Mouse (Mus musculus) thymus, postnatal 0 days (tissue): ENCODE data around the gene Gm30083. TPM values are rescaled to one million over a fixed set of nuclear protein-coding genes. Genes with fewer than 3 reads are reported as not detected.

Experiments
- DNase-seq: peaks from one replicate; pipeline ENCODE4 v3.0.0-alpha.2; 2015; ENCODE audit warnings: low spot score
- polyA plus RNA-seq: library from polyadenylated mRNA; unstranded; fragments of >200 nt; fragmentation: Nextera tagmentation; extraction: Ambion mirVana; gene quantifications from 2 replicates; pipeline ENCODE4 v1.2.1, GENCODE M21; 2015

Gm30083 gene
- not detected in 2 replicates for polyA plus RNA-seq

DNA sequence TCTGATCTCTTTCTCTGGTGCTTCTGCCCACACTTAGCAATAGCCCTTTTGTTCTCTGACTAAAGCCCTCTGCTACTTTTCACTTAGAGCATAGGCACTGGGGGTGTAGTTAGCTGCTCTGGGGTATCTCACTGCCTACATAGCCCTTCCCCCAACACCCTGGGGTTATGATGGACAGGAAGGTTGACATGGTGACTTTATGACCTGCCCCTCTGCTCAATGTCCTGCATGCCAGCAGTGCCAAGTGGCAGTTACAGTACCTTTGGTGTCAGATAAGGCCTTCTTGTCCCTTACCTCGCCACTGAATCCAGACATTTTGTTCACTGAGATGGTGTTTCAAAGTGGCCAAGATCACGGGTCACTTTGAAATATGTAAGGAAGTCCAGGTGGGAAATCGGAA, at the start of gene Gm30083:
Gm30083 (minus strand) TSS at position 120 of the 400 bp plus-strand sequence.
- no peak for DNase-seq

DNA sequence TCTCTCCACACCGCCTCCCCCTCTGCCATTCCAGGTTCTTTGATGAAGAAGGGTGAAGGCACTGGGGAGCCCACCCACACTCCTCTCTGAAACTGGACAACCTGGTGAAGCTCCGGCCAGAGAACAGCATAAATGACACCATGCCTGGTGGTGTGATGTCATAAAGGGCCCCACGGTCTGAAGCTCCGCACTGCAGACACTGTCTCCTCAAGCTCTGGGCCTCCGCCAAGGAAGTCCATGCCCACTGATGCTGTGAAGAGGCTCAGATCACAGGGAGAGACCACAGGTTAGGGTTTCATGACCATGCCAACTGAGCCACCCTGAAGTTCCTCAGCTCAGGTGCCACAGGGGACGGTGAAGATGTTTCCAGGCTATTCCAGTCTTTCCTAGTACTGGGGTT, 37.5 kb upstream of the Gm30083 start, which contains the start of gene Antxrl:
Antxrl (plus strand) TSS at position 192 of the 400 bp plus-strand sequence.
- no peak for DNase-seq

- DNase-seq = no peak
These were observed 35.3 kb upstream of the Gm30083 start for GRCm38 (mm10) chr14:34050101-34050779.

DNA sequence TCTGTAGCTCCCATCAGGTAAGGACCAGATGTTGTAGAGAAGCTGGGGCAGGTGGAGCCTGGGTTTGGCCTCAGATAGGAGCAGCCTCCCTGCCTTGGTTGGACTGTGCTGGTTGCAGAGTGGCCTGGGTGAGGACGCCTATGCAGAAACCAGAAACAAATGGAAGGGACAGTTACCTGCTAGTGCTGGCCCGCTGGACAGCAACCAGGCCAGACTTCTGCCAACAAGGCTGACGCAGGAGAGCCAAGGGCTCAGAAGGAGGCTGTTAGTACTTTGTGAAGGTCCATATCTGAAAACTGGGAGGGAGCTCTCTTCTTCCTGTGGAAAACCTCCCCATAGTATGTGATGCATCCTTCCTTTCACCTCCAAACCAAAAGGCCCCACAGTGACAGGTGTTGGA, 28.4 kb upstream of the Gm30083 start:
- DNase-seq = no peak

DNA sequence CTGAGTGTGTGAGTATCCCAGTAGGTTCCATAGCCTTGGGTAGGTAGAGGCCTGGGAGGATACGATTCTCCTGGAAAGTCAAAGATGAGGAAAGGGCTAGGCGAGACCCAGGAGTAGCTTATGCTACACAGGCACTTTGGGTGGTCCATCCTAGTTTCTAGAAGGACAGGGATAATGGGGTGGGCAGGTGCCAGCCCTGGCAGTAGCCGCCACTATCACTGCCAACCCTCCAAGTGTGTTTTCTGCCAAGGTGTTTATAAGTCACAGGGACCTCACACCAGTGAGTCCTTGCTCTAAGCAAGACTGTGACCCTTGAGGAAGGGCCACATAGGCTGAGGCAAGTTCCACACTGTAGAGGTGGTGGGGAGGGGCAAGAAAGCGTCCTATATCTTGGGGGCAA, 26.3 kb upstream of the Gm30083 start:
- no peak for DNase-seq

- no peak for DNase-seq
These were observed 19.0 kb upstream of the Gm30083 start for GRCm38 (mm10) chr14:34033841-34034610.

GRCm38 (mm10) chr14:34026710-34027109, 11.7 kb upstream of the Gm30083 start:
- no peak for DNase-seq

GRCm38 (mm10) chr14:34016938-34017337, 2.0 kb upstream of the Gm30083 start:
- DNase-seq = no peak

GRCm38 (mm10) chr14:34016381-34016780, 1.4 kb upstream of the Gm30083 start, which contains the start of gene Gm5460:
Gene Gm5460, plus strand, starts transcription at chr14:34016758.
- DNase-seq = no peak

DNA sequence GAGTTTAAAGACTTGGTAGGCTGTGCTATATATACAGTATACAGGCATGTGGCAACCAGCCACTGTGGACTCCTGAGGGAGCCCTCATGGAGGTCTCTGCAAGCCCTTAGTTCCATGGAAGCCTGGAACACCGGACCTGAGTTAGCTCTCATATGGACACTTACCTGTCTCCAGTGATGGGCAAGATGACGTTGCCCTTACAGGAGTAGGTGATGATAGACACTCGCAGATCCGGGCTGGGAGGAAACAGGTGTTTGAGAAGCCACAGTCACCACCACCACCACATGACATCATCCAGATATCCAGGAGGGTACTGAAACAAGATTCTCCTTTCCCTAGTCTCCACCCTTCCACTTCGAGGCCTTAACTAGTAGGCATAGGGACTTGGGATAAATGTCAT, 12.6 kb downstream of the Gm30083 start:
- DNase-seq = no peak

GRCm38 (mm10) chr14:34001445-34001844, 13.5 kb downstream of the Gm30083 start:
- no peak for DNase-seq

- DNase-seq = no peak
These were observed 14.9 kb downstream of the Gm30083 start for GRCm38 (mm10) chr14:34000076-34000475.

DNA sequence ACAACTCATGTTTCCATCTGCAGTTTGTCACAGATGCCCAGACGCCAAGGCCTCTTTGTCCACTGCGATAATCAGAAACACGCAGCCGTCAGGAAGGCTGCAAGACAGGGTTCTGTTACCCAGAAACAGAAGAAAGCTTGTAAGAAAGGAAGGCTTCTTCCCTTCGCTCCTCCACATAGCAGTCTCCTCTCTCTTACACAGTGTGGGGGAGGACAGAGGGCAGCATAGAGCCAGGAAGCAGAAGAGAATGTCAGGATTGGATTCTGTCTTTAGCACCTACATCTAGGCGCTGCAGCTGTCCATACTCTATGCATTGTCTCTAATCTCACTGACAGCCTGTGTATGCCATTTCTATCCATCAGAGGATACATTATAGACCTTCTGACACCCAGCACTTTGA, 17.6 kb downstream of the Gm30083 start:
- no peak for DNase-seq

DNA sequence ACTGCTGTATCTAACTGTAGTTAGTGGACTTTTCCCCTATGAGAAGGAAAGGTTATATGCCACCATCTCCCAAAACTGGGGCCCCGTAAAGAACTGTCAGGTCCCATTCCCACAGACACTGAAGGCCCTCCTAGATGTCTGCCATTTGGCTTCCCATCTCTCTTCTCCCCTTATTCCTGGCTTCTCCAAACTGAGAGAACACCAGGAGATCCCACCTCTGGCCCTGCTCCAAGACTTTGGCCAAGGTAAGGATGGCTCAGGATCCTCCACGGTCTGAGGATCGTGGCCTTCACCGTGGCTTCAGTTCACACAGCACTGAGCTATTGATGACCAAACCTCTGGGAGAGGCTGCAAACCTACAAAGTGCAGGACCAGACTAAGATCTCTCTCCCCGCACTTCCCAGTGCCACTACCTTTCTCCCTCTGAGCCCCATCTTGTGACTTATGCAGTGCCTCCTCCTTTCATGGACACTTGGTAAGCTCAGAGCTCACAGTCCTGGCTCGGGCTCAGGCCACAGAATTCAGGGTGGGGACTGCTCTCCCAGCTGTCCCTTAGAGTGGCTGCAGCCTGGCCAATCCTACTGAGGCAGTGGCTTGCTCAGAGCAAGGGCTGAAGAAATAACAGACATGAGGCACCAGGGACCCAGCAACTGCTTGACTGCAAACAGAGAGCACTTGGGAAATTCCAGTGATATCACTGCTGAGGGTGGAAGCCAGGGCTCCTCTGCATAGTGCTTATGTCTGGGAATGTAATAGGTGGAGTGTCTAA, 21.3 kb downstream of the Gm30083 start:
- DNase-seq = no peak

DNA sequence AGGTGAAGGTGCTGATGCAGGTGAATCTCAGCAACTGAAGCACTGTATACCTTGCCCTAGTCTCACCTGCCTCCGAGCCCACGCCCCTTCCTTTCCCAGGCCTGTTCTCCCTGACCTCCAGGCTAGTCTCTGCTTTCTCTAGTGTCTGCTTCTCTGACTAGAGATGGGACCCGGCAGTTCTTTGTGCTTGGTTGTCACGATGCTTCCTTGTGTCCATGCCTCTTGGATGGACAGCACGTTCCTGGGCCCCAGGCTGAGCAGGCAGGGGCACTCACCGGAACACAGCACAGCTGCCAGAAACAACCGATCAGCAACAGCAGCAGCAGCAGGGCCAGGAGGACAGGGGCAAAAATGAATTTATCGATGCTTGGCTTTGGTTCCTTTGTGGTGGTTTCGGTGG, 21.9 kb downstream of the Gm30083 start:
- no peak for DNase-seq

GRCm38 (mm10) chr14:33991971-33992370, 23.0 kb downstream of the Gm30083 start:
- DNase-seq = no peak

DNA sequence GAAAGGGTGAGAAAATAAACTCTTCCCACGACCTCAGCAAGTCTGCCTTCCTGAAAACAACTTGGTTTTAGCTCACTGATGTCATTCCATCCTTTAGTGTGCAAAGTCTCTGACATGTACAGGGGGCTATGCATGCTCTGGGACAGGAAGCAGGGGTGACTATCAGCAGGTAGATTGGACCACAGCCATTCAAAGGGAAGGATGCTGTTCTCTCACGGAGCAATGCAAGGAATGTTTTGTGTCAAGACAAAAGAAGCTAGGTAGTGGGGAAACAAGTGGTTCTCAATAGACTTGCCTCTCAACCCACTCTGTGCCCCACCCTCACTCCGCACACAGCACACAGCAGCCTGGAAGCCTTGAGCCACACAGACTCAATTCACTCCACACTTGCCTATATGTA, 25.8 kb downstream of the Gm30083 start:
- DNase-seq = no peak

GRCm38 (mm10) chr14:33978604-33979059, 36.4 kb downstream of the Gm30083 start, which contains the start of gene Zfp488:
Gene Zfp488, minus strand, starts transcription at chr14:33978764.
- no peak for DNase-seq

DNA sequence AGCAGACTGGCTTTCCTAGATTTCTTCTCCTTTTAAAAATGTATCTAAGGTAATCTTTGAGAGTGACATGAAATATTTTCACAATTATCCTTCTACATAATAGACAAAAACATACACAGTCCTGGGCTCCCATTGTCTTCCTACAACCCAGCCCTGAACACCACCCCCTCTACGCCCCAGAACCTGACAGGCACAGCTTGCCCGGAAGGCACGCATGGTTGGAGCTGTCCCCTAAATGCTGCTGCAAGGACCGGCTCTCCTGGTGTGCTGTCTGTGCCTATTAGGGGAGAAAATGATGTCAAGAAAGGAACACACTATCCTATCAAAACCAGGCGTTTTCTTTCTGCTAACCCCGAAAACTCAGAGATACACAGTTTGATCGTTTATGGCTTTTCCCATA, 37.2 kb downstream of the Gm30083 start:
- DNase-seq = no peak

DNA sequence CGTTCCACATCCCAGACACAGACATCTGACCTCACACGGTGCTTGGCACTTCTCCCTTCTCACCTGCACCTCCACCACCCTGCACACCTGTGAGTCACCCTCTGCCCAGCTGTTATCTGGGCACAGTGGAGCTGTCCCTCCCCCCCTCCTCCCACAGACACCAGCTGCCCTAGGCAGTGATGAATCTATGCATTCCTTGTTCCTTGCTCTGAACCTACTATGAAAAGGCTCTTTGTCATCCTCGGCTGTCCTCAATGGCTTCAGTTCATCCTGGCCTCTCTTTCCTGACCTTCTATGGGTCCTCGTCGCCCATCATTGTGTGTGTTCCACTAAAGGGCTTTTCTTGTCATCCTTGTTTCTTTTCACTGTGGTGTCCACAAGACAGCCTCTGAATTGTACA, 40.2 kb downstream of the Gm30083 start:
- DNase-seq = no peak

DNA sequence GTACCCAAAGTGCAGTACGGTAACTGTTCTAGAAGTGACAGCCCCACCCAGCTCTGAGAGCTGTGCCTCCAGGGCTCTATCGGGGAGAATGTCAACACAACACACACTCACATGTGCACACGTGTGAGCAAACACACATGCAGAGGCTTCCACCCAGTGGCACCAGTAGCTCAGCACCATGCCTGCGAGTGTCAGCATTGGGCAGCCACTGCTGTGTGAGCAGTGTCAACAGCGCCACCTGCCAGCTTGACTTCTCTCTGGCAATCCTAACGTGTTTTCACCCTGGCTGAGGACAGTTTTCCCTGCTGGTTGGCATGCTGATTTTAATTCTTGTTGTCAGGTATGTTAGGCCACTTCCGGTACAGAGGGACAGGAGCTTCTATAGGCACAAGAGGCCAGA, 42.3 kb downstream of the Gm30083 start:
- DNase-seq = no peak

DNA sequence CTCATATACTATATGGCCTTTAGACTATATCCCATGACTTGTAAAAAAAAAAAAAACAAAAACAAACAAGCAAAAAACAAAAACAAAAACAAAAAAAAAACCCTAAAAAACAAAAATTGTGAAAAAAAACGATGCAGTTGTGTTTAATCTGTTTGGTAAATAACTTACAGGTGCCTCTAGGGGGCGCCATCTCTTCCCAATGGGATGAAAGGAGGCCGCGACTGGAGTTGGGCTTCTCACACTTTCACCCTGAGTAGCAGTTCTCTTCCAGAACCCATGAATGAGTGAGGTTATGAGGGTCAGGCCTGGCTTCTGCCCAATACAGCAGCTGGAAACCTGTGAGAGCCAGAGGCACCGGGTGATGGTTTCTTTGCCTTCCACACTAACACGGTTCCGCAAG, 49.3 kb downstream of the Gm30083 start:
- no peak for DNase-seq
